Mouse (Mus musculus) left cerebral cortex, adult 9 months (tissue): Measurements from ENCODE around the gene Rabgef1.

ENCODE experiments used
- DNase-seq, 2 experiments: peaks; one replicate each; pipeline ENCODE4 v3.0.0; 2022; ENCODE audit warnings: low spot score in 2 of 2

Rabgef1 gene

DNA sequence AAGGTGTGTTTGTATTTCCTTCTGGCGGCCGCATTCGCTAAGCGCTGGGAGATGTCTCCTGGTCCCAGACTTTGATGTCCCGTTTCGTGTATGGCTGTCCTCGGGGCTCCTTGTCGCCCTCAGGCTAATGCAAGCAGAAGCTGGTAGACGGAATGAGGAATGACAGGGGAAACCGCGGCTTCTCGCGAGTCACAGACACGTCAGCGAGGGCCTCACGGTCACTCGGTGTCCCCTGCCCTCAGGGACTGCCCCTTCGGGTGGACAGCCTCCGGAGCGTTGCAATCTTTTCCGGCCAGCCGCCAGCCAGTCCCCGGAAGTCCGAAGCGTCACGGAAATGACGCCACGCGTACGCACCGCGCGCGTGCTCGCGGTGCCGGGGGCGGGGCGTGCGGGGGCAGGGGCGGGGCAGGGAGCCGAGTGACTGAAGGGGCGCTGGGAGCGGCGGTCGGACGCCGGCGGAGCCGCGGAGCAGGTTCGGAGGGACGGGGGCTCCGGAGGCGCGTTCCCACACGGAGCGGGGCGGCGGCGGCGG is at the start of gene Rabgef1:
Rabgef1 (plus strand) TSS at position 376 of the 532 bp plus-strand sequence.
- peak; percentile 82 to 93 for DNase-seq

DNA sequence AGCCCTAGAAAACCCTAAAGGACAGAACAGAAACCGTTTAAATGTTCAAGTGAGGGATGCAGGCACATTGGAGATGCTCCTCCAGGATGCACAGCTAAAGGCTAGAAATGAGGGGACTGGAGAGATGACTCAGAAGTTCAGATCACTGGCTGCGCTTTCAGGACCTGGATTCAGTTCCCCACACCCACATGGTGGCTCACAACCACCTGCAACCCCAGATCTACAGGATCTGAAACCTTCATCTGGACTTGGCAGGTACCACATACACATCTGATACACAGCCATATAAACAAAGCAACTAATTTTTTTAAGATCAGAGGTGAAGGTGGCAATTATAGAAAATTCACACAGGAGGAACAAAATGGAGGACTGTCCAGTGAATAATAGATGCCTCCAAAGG is 49.2 kb upstream of the Rabgef1 start:
- no peak for DNase-seq

- DNase-seq: no peak
Measured at GRCm38 (mm10) chr5:130124271-130124670, 47.3 kb upstream of the Rabgef1 start.

DNA sequence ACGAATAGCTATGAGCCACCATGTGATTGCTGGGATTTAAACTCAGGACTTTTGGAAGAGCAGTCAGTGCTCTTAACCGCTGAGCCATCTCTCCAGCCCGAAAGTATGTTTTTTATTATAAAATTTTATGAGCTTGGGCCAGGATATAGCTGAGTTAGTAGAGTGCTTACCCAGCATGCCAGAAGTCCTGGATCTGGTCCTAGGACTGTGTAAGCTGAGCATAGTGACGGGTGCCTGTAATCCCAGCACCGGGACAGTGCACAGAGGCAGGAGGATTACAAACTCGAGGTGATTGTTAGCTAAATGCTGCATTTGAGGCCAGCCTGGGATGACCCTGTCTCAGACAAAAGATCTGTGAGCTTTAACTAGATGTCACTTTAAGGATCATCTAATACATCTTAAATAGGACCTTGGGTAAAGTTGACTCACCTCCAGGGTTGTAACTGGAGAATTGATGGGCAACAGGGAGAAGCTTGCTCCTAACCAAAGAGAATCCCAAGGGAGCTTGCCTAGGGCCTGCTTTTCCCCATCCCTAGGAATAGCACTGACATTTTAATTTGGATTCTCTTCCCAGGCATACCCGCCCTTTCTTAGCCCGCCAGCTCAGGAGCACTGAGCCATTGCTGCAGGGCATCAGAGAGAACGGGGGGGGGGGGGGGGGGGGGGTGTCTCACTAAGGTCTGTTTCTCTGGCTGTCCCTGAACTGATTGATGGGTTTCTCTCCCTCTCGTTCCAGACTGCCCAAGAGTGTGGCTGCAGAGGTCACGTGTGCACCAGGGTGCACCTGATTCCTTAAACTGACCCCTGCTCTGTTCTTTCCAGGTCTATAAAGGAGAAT is 42.7 kb upstream of the Rabgef1 start:
- no peak for DNase-seq

DNA sequence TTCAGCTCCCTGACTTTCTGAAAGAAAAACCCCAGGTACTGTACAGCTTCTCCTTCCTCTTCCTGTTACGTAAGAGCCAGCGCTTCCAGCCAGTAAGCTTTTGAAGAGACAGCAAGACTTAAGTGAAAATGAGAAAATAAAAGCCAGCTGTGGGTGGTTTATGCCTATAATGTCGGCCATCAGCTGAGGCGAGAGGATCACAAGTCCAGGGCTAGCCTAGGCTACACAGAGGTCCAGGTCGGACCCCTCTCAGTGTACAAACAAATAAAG is 42.1 kb upstream of the Rabgef1 start:
- DNase-seq: no peak

GRCm38 (mm10) chr5:130136597-130136996 is 35.0 kb upstream of the Rabgef1 start:
- no peak for DNase-seq

DNA sequence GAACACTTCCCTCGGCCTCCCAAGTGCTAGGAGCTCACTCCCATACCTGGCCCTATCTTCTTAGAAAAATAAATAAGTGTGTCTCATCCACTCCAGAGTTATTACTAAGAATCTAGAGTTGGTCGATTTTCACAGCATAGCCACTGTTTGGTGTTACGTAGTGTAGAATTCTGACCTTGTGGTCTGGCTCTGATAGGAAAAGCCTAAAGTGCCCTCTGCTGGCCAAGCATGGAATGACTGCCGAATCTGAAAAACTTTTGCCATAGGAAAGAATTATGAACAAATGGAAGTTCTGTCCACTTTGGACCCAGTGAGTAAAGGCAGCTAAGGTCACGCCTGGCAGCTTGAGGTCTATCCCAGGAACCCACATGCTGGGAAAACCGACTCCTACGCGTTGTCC is 32.2 kb upstream of the Rabgef1 start:
- peak in 1 of 2 experiments; percentile 89 for DNase-seq

GRCm38 (mm10) chr5:130141138-130141537 is 30.5 kb upstream of the Rabgef1 start:
- DNase-seq: no peak

DNA sequence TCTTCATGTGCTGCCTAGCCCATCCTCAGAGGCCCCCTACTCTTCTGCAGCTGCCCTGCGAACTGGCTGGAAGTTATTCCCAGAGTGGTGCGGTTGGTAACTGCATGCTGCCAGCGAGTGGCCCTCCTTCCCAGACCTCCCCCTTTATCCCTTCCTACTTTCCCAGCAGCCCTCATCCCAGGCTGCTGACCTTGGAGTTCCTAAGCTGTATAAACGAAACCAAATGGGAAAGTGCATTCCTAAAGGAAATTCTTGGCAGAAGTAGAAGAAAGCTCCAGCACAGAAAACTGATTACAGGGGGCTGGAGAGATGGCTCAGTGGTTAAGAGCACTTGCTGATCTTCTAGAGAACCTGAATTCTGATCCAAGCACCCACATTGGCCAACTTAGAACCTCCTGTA is 29.6 kb upstream of the Rabgef1 start:
- DNase-seq: no peak

DNA sequence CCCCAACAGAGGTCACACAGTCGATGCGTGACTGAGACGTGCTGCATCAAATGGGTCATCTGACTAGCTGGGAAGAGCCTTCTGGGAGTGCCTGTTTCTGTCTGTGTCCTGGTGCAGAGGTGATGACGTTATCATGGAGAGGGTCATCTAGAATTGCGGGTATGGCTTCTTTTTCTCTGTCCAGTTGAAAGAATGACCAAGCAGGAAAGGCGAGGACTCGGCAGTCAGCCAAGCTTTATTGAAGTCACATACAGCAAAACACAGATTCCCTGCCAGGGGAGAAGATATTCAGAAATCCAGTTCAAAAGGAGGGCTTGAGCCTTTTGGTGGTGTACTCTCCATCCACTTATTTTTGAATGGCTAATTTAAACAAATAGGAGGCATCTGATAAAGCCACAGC is 28.5 kb upstream of the Rabgef1 start:
- DNase-seq: no peak

DNA sequence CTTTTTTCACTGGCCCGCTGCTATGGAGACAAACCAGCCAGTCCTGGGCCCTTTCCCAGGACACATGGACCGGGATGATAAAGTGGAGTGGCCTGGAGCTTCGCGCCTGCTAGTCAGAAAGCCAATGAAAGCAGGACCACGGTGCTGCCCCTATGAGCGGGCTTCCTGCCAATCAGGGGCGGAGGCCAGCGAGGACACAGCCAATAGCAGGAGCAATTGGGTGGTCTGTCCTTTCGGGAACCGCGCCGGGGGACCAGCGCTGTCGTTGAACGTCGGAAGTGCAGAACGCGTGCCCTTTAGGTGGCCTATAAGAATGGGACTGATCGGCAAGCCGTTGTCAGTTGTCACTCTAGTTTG is 27.6 kb upstream of the Rabgef1 start:
- DNase-seq: peak in 1 of 2 experiments; percentile 71

DNA sequence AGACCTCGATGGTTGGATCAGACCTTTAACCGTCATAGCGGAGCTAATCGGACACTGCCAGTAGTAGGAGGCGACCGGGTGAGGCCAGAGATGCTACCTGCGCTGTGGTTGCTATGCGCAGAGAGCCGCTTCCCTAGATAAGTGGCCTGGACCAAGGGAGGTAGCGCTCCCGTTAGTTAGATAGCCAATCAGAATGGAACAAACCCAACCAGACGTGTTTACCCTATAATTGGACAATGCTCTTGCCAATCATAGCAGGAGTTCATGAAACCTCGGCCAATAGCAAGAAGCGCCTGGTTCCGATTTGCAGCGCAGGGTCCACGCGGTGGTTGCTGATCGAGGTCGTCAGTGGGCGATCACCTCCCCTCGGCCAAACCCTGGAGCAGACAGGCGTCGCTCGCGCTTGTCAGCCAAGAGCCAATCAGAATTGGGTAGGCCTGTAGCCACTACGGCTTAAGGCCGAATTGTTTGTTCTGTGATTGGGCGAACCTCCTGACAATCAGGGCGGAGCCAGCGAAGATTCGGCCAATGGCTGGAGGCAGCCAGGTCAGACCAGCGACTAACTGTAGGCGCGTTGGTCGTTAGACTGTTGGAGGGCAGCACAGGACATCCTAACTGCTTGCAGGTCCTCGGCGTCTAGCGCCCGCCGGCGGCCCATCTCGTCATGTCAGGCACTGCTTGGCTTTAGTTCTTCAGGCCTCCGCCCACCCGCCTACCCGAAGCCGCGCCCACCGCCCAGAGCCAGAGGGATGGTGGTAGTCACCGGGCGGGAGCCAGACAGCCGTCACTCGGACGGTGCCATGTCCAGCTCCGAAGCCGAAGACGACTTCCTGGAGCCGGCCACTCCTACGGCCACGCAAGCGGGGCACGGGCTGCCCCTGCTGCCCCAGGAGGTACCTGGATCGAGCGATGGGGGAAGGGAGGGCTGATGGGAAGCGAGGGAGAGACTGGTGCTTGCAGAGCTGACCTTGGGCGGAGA is 27.0 kb upstream of the Rabgef1 start, which contains the start of gene Kctd7:
Kctd7 (plus strand) TSS at position 528 of the 979 bp plus-strand sequence.
- peak; percentile 98 for DNase-seq

DNA sequence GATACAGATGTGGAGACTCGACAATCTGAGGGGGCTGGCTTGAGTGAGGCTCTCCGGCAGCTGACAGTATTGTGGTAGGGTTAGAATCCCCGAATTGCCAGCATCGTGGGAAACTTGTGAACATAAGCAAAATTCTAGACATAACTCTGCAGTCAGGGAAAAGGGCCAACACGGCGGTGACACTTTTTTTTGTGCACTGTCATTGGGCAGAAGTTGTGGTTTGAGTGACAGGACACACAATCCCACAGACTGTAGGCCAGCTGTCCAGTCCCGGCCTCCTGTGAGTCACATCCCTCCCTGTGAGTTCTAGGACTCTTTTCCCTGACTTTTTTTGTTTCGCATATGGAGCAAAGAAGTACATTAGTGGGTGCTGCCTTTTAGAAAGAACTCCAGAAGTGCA is 25.6 kb upstream of the Rabgef1 start:
- peak in 1 of 2 experiments; percentile 42 for DNase-seq

DNA sequence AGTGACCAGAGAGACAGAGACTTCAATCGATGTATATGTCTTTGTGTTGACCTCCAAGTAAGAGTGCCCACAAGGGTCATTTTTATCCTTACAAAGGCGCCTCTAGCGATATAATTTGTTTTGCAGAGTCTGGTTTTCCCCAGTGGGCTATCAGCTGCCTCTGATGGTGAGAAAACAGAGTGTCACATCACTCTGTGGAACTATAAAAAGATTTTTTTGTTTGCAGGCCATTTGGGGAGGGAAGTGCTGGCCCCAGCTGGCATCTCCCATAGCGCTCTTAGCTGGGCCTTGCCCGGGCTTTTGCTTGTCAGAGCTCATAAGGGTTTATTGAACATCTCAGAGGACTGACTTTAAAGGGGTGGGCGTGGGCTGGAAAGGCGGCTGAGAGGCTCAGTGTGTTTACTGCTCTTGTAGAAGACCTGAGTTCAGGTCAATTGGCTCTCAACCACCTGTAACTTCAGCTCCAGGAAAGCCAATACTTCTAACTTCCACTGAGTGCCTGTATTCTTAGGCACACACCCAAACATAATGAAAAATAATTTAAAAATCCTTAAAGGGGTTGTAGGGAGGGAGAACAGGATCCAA is 21.8 kb upstream of the Rabgef1 start:
- DNase-seq: no peak

GRCm38 (mm10) chr5:130154286-130154685 is 17.3 kb upstream of the Rabgef1 start:
- DNase-seq: no peak

DNA sequence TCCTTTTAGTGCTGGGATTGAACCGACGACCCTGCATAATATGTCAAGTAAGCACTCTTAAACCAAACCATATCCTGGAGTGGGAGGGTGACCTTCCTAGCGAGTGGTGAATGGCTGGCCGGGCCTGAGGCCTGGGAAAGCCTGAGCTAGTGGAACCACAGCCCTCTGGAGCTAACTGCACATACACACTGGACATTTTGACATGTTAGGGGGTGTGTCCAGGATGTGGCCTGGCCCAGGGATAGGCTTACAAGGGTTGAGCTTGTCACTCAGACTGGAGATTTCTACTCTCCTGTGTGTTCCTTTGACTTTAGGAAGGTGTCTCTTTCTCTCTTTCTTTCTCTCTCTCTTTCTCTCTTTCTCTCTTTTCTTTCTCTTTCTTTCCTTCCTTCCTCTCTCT is 13.1 kb upstream of the Rabgef1 start:
- DNase-seq: no peak

DNA sequence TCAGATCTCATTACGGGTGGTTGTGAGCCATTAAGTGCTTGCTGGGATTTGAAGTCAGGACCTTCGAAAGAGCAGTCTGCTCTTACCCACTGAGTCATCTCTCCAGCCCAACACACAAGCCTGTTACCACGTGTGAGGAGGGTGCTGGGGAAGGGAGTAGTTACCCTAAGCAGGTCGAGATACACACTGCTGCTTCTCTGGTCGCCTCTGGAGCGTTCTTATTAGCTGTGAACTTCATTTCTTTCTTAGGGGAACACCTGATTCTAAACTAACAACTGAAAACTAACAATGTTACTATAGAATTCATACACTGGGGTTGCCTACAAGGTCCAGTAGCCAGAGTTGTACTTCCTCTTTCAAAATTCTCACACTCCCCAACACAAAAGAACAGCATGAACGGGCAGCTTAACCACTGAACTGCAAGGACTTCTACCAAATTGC is 11.8 kb upstream of the Rabgef1 start:
- no peak for DNase-seq

DNA sequence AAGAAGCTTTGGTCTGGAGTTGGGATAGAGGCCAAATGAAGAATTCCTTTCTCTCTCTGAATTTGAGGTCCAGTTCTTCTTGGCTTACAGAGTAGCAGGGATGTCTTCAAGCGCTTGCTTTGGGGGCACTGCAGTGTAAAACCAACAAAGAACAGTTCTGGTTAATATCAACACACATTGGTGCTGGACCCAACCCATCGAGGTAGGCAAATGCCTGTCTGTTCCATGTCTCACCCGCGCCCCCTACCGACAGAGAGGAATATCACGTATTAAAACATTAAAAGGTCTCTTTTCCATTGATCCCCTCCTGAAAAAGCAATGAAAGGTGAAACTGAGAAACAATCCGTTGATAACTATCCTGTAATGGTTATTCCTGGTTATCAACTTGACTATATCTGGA is 7.9 kb upstream of the Rabgef1 start:
- DNase-seq: peak in 1 of 2 experiments; percentile 82

DNA sequence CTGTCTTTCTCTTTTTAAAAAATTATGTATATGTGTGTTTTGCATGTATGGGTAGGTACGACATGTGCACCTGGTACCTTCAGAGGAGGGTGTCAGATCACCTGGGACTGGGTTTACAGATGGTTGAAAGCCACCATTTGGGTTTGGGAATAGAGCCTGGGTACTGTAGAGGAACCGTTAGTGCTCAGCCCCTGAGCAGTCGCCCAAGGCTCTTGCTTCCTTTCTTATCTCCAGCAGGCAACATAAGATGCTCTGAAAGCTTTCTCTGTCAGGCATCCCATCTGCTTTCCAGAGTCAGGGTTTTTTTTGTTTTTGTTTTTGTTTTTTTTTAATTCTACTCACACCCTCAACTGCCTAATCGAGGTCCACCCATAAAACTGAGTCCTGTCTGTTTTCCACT is 6.4 kb upstream of the Rabgef1 start:
- DNase-seq: no peak

DNA sequence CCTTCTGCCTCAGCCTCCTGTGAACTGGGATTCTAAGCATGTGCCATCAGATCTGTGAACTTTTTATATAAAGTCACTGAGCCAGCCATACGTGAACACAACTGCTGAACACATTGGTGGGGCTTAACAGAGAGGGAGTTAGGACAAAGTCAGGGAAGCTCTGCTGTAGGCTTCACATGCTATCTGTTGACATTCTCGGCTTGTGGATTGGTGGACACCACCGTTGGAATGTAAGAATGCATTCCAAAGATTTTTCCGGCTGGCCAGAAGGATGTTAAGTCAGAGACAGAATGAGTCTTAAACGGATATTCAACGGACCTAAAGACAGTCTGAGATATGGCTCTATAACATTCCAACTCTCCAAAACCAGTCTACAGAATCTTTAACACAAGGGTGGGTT is 2.5 kb upstream of the Rabgef1 start:
- DNase-seq: no peak

GRCm38 (mm10) chr5:130170666-130171422 is 754 bp upstream of the Rabgef1 start:
- no peak for DNase-seq
